Mouse (Mus musculus) lung, adult 2 months (tissue): ENCODE measurements around the gene Gpc6.

Experiments used
- CTCF ChIP-seq: fragments of 200-500 bp; IDR thresholded peaks from 2 replicates; pipeline ENCODE4 v1.5.1; 2011; ENCODE audit warnings: mild to moderate bottlenecking, low read length, control low read depth; ENCODE audit not compliant: insufficient read depth
- POLR2A ChIP-seq: fragments of 200-500 bp; IDR thresholded peaks from 2 replicates; pipeline ENCODE4 v1.6.1; 2011; ENCODE audit warnings: low read depth, mild to moderate bottlenecking, control low read depth, low read length, borderline replicate concordance; ENCODE audit errors: extremely low read depth

- TF ChIP-seq POLR2A (no peak), CTCF (no peak)
These were observed 594.5 kb downstream of the Gpc6 start for GRCm38 (mm10) chr14:117519574-117519973.
